Mouse (Mus musculus) CD8-positive naive resting alpha-beta T cell, adult 2 months (primary cell): Measurements from ENCODE around the gene 1700001C19Rik.

Experiments
- DNase-seq, 2 experiments: peaks; one replicate each; pipeline ENCODE4 v3.0.0; 2022; ENCODE audit warnings: low read depth in 2 of 2, low spot score in 2 of 2

The 1700001C19Rik gene

GRCm38 (mm10) chr17:47436907-47437547, at the start of gene 1700001C19Rik:
Gene 1700001C19Rik (minus strand): TSS chr17:47437376.
- DNase-seq: peak in 1 of 2 experiments; percentile 4

GRCm38 (mm10) chr17:47485791-47486190, 48.6 kb upstream of the 1700001C19Rik start:
- no peak for DNase-seq

GRCm38 (mm10) chr17:47484993-47485392, 47.8 kb upstream of the 1700001C19Rik start:
- DNase-seq: no peak

GRCm38 (mm10) chr17:47484241-47484921, 47.2 kb upstream of the 1700001C19Rik start:
- DNase-seq: peak in 1 of 2 experiments; percentile 21

GRCm38 (mm10) chr17:47482401-47482800, 45.2 kb upstream of the 1700001C19Rik start:
- peak; percentile 36 to 52 for DNase-seq

- no peak for DNase-seq
These were observed 42.7 kb upstream of the 1700001C19Rik start for GRCm38 (mm10) chr17:47479887-47480286.

GRCm38 (mm10) chr17:47475714-47476113, 38.5 kb upstream of the 1700001C19Rik start:
- no peak for DNase-seq

- no peak for DNase-seq
These were observed 38.0 kb upstream of the 1700001C19Rik start for GRCm38 (mm10) chr17:47475181-47475580.

GRCm38 (mm10) chr17:47474250-47474649, 37.1 kb upstream of the 1700001C19Rik start:
- no peak for DNase-seq

GRCm38 (mm10) chr17:47473434-47473974, 36.3 kb upstream of the 1700001C19Rik start:
- DNase-seq: peak; percentile 62 to 68

GRCm38 (mm10) chr17:47472435-47473350, 35.5 kb upstream of the 1700001C19Rik start:
- no peak for DNase-seq

- no peak for DNase-seq
These were observed 33.5 kb upstream of the 1700001C19Rik start for GRCm38 (mm10) chr17:47470686-47471085.

- DNase-seq: no peak
These were observed 32.9 kb upstream of the 1700001C19Rik start for GRCm38 (mm10) chr17:47470121-47470520.

GRCm38 (mm10) chr17:47469642-47470041, 32.5 kb upstream of the 1700001C19Rik start:
- no peak for DNase-seq

GRCm38 (mm10) chr17:47468466-47468865, 31.3 kb upstream of the 1700001C19Rik start:
- no peak for DNase-seq

GRCm38 (mm10) chr17:47468063-47468462, 30.9 kb upstream of the 1700001C19Rik start:
- DNase-seq: no peak

GRCm38 (mm10) chr17:47467659-47468058, 30.5 kb upstream of the 1700001C19Rik start:
- no peak for DNase-seq

- DNase-seq: no peak
These were observed 29.1 kb upstream of the 1700001C19Rik start for GRCm38 (mm10) chr17:47466284-47466683.

GRCm38 (mm10) chr17:47465016-47465415, 27.8 kb upstream of the 1700001C19Rik start:
- DNase-seq: no peak

GRCm38 (mm10) chr17:47464248-47464965, 27.2 kb upstream of the 1700001C19Rik start:
- no peak for DNase-seq
